8 mouse cellular contexts compared by ENCODE assay signal in genomic region chr2:78279382-78280056, GRCm38 (mm10).
DNase-seq lines count a peak whose midpoint lies in the region; ATAC-seq lines count a peak whose summit lies in the region.

No protein-coding gene starts in this region.

- H3K36me3 ChIP-seq in kidney, embryonic 14.5 days (ENCODE audit: control insufficient read depth, insufficient read depth, low read length) = no peaks in the 10 kb centered on the region
- H3K36me3 ChIP-seq in heart, embryonic 10.5 days = no peaks in the 10 kb centered on the region

- H3K9ac ChIP-seq in kidney, embryonic 14.5 days (ENCODE audit: low read depth, low read length) = no peak overlapping the region

- peak; percentile 34 for DNase-seq in adrenal gland, postnatal 10 days
- no peak for DNase-seq in adrenal gland, adult 2 months
- DNase-seq in kidney, postnatal 14 days = peak; percentile 39
- no peak for DNase-seq in heart, embryonic 10.5 days (ENCODE audit: low spot score)
- DNase-seq in ovary, postnatal 14 days (ENCODE audit: low spot score) = peak; percentile 43
- DNase-seq in thymus, postnatal 0 days (ENCODE audit: low spot score) = no peak
- no peak for DNase-seq in right cerebral cortex, postnatal 25 days

- no peak overlapping the region for H3K4me2 ChIP-seq in kidney, embryonic 14.5 days (replicated peaks; ENCODE audit: low read depth, low read length)

- no peaks in the 10 kb centered on the region for H3K9me3 ChIP-seq in kidney, embryonic 14.5 days (ENCODE audit: control insufficient read depth, low read length)
- H3K9me3 ChIP-seq in heart, embryonic 10.5 days = no peaks in the 10 kb centered on the region

- H3K4me1 ChIP-seq in kidney, embryonic 14.5 days (ENCODE audit: control insufficient read depth, insufficient read depth, low read length) = no peaks in the 10 kb centered on the region
- H3K4me1 ChIP-seq in heart, embryonic 10.5 days = peaks cover 13% of the 10 kb centered on the region

- H3K27ac ChIP-seq in kidney, embryonic 14.5 days (ENCODE audit: low read depth, low read length) = no peak overlapping the region
- 0 out of 2 replicates have a peak overlapping the region, but pooled peaks have one; percentile 11 for H3K27ac ChIP-seq in heart, embryonic 10.5 days

- no peak overlapping the region for H3K4me3 ChIP-seq in kidney, embryonic 14.5 days (ENCODE audit: low read length)
- H3K4me3 ChIP-seq in heart, embryonic 10.5 days = no peak overlapping the region

- 84% methylated on average over 5 of the region's 5 CpGs for WGBS in kidney, embryonic 14.5 days
- WGBS in heart, embryonic 10.5 days = 65% methylated on average over 5 of the region's 5 CpGs

- no peaks in the 10 kb centered on the region for H3K27me3 ChIP-seq in kidney, embryonic 14.5 days (ENCODE audit: control insufficient read depth, insufficient read depth, low read length)
- no peaks in the 10 kb centered on the region for H3K27me3 ChIP-seq in heart, embryonic 10.5 days (ENCODE audit: insufficient read depth, poor library complexity, severe bottlenecking)

- ATAC-seq in kidney, embryonic 14.5 days (ENCODE audit: low FRiP score, low TSS enrichment) = no peak

Comparison
In these comparisons a context has a peak if more than half of its experiments do, and no peak if none do; other contexts are left out.
1. DNase-seq: peak in adrenal gland, postnatal 10 days (single experiment), kidney, postnatal 14 days (single experiment) and ovary, postnatal 14 days (single experiment); none in adrenal gland, adult 2 months (single experiment), heart, embryonic 10.5 days (single experiment), thymus, postnatal 0 days (single experiment) and right cerebral cortex, postnatal 25 days (single experiment).